Mouse (Mus musculus): ENCODE results near the gene Psma7. TPM values are rescaled to one million over a fixed set of nuclear protein-coding genes. Genes with fewer than 3 reads are reported as not detected.

The Psma7 gene
- polyA plus RNA-seq, 1 experiment from 2014 or later: 610 TPM

DNA sequence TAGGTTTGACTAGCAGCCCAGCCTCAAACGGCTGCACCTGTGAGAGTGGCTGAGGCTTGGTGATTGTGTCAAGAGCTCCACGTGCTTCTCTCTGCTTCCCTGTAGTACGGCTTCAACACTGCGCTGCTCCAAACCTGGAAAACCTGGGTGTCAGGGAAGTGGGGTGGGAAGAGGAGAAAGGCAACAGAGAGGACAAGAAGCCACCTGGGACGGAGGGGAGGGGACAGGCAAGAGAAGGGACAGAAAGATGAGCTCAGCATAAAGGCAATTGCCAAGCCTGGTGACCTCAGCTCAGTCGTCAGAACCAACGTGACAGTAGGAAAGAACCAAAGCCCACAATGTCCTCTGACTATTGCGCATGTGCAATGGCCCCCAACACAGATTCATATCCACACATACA, 21.3 kb downstream of the Psma7 start:
- Histone ChIP-seq H3K4me1 (ENCODE audit: control insufficient read depth, insufficient read depth, low read length) (no peaks in the 10 kb centered on the region), H3K27ac (replicated peaks; ENCODE audit: low read depth, low read length) (no peak overlapping the region), H3K9ac (replicated peaks; ENCODE audit: low read length) (no peak overlapping the region), H3K9me3 (ENCODE audit: control insufficient read depth, low read length) (no peaks in the 10 kb centered on the region), H3K4me3 (replicated peaks; ENCODE audit: low read depth, low read length) (no peak overlapping the region), H3K27me3 (ENCODE audit: control insufficient read depth, insufficient read depth, low read length) (peaks cover 19% of the 10 kb centered on the region; the same call in 1 of the 2 replicates), H3K36me3 (ENCODE audit: control insufficient read depth, insufficient read depth, low read length) (no peaks in the 10 kb centered on the region), H3K4me2 (ENCODE audit: low read length) (no peak overlapping the region)
- WGBS: 88% methylated on average over 8 of the region's 8 CpGs
- ATAC-seq (ENCODE audit: low FRiP score, low TSS enrichment) (no peak), DNase-seq (no peak)

DNA sequence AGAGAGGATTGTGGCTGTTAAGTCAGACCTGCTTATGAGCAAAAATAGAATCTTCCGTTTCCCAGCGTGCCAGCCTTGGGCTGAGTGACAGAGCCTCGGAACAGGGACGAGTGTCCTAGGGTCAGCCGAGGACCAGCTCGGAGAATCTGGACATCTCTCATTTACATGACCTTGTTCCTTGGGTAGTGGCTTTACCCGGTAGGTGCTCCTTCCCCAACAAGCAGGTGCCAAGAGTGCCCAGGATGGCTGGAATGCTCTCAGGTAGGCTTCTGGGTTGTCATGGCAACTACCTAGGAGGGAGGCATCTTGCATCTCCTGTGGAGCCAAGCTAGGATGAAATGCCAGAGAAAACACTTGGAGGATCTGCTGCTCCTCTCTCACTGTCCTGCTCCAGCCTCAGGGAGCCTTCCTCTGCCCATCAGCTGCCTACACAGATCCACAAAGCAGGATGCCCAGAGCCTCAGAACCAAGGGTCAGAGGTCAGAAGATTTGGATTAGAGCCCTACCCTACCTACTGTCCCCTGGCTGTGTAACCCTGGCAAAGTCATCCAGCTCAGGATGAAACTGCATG, 22.1 kb downstream of the Psma7 start:
- H3K36me3 ChIP-seq (ENCODE audit: control insufficient read depth, insufficient read depth, low read length): no peaks in the 10 kb centered on the region
- DNase-seq: no peak
- no peaks in the 10 kb centered on the region for H3K9me3 ChIP-seq (ENCODE audit: control insufficient read depth, low read length)
- H3K27ac ChIP-seq (replicated peaks; ENCODE audit: low read depth, low read length): no peak overlapping the region
- peaks cover 19% of the 10 kb centered on the region; the same call in 1 of the 2 replicates for H3K27me3 ChIP-seq (ENCODE audit: control insufficient read depth, insufficient read depth, low read length)
- no peak overlapping the region for H3K4me2 ChIP-seq (ENCODE audit: low read length)
- no peak overlapping the region for H3K9ac ChIP-seq (replicated peaks; ENCODE audit: low read length)
- 71% methylated on average over 7 of the region's 7 CpGs for WGBS
- H3K4me1 ChIP-seq (ENCODE audit: control insufficient read depth, insufficient read depth, low read length): no peaks in the 10 kb centered on the region
- H3K4me3 ChIP-seq (replicated peaks; ENCODE audit: low read depth, low read length): no peak overlapping the region
- no peak for ATAC-seq (ENCODE audit: low FRiP score, low TSS enrichment)

DNA sequence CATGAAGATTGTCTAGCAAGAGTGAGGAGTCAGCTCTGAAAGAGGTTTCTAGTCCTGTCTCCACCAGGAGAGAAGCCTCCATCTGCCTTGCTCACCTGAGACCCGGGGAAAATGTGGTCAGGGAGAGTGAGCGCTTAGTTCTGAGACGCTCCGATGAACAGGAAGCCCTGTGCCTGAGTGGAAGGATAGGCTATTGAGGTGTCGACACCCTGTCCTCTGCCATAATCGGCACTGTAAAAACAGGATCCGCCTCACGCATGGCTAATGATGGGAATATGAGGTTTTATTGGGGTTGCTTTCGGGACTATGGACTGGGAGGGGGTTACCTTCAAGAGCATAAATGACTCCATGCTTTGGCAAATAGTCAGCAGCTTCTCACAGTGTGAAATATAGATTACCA, 23.7 kb downstream of the Psma7 start:
- no peak for ATAC-seq (ENCODE audit: low FRiP score, low TSS enrichment)
- WGBS: 92% methylated on average over 9 of the region's 9 CpGs

DNA sequence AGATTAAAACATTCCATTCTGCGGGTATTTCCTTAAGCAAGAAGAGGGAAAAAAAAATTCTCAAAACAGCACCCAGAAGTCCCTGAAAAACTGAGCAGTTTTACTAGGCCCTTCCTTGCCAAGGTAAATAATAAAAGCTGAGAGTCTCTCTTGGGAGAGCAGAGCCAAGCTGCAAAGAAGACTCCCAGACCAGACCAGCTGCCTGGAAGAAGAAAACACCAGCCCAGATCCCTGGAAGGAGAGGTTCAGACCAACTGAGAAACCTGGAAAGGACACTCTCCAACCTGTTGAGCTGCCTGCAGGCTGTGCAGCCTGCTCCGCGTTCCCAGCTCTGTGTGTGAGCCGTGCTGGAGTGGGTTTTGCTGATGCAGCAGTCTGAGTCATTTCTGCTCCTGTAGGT, 24.6 kb downstream of the Psma7 start:
- Histone ChIP-seq H3K9me3 (ENCODE audit: control insufficient read depth, low read length) (no peaks in the 10 kb centered on the region), H3K9ac (replicated peaks; ENCODE audit: low read length) (no peak overlapping the region), H3K4me3 (replicated peaks; ENCODE audit: low read depth, low read length) (no peak overlapping the region), H3K4me1 (ENCODE audit: control insufficient read depth, insufficient read depth, low read length) (no peaks in the 10 kb centered on the region), H3K4me2 (ENCODE audit: low read length) (no peak overlapping the region), H3K36me3 (ENCODE audit: control insufficient read depth, insufficient read depth, low read length) (no peaks in the 10 kb centered on the region), H3K27me3 (ENCODE audit: control insufficient read depth, insufficient read depth, low read length) (peaks cover 13% of the 10 kb centered on the region; the same call in 1 of the 2 replicates), H3K27ac (replicated peaks; ENCODE audit: low read depth, low read length) (no peak overlapping the region)
- no peak for DNase-seq
- ATAC-seq (ENCODE audit: low FRiP score, low TSS enrichment): no peak
- 75% methylated on average over 4 of the region's 4 CpGs for WGBS

More for the DNA sequence above, 23.7 kb downstream of the Psma7 start:
- Histone ChIP-seq H3K4me3 (replicated peaks; ENCODE audit: low read depth, low read length) (no peak overlapping the region), H3K4me1 (ENCODE audit: control insufficient read depth, insufficient read depth, low read length) (no peaks in the 10 kb centered on the region), H3K9me3 (ENCODE audit: control insufficient read depth, low read length) (no peaks in the 10 kb centered on the region), H3K27ac (replicated peaks; ENCODE audit: low read depth, low read length) (no peak overlapping the region), H3K27me3 (ENCODE audit: control insufficient read depth, insufficient read depth, low read length) (peaks cover 19% of the 10 kb centered on the region; the same call in 1 of the 2 replicates), H3K9ac (replicated peaks; ENCODE audit: low read length) (no peak overlapping the region), H3K4me2 (ENCODE audit: low read length) (no peak overlapping the region), H3K36me3 (ENCODE audit: control insufficient read depth, insufficient read depth, low read length) (no peaks in the 10 kb centered on the region)
- DNase-seq: no peak

DNA sequence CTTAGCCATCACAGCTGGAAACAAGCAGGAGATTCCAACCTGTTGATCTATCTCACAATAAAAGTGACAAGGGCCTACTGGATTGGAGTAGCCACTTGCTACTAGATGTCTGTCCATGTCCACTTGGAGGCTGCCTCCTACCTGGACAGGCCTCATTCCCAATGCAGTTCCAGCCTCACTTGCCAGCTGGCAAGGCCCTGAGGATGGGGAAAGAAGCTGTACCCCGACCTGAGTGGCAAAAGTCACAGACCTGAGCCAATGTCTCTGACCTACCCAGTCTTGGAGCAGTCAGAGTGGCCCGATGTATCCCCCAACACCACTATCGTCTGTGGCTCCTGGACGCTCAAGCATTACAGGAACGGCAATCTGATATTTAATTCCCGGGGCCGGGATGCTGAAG, 28.5 kb downstream of the Psma7 start:
- ATAC-seq (ENCODE audit: low FRiP score, low TSS enrichment) (no peak), DNase-seq (no peak)

DNA sequence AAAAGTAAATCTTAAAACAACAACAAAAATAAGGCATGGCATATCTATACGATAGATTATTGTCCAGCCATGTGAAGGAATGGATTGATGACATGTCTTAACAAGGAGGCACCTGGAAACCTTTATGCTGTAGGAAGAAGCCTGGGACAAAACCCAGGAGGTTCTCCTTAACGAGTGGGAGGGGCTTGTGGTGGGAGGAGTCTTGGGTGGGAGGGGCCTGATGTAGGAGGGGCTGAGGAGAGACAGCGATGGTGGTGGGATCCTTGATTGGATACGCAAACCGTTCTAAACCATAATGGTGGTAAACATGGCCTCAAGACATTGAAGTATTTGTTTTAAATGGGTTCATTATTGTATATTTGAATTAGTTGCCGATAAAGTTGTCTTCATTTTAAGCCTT, 30.9 kb downstream of the Psma7 start:
- ATAC-seq (ENCODE audit: low FRiP score, low TSS enrichment) (no peak), DNase-seq (no peak)
- no peak overlapping the region for H3K4me2 ChIP-seq (ENCODE audit: low read length)
- WGBS: 86% methylated on average over 6 of the region's 6 CpGs
- no peak overlapping the region for H3K9ac ChIP-seq (replicated peaks; ENCODE audit: low read length)
- no peaks in the 10 kb centered on the region for H3K4me1 ChIP-seq (ENCODE audit: control insufficient read depth, insufficient read depth, low read length)
- H3K9me3 ChIP-seq (ENCODE audit: control insufficient read depth, low read length): no peaks in the 10 kb centered on the region
- no peak overlapping the region for H3K27ac ChIP-seq (replicated peaks; ENCODE audit: low read depth, low read length)
- no peaks in the 10 kb centered on the region for H3K27me3 ChIP-seq (ENCODE audit: control insufficient read depth, insufficient read depth, low read length)
- H3K4me3 ChIP-seq (replicated peaks; ENCODE audit: low read depth, low read length): no peak overlapping the region
- H3K36me3 ChIP-seq (ENCODE audit: control insufficient read depth, insufficient read depth, low read length): no peaks in the 10 kb centered on the region

More for the DNA sequence above, 28.5 kb downstream of the Psma7 start:
- Histone ChIP-seq H3K9me3 (ENCODE audit: control insufficient read depth, low read length) (no peaks in the 10 kb centered on the region), H3K27me3 (ENCODE audit: control insufficient read depth, insufficient read depth, low read length) (no peaks in the 10 kb centered on the region), H3K9ac (replicated peaks; ENCODE audit: low read length) (no peak overlapping the region), H3K27ac (replicated peaks; ENCODE audit: low read depth, low read length) (no peak overlapping the region), H3K4me3 (replicated peaks; ENCODE audit: low read depth, low read length) (no peak overlapping the region), H3K4me2 (ENCODE audit: low read length) (no peak overlapping the region), H3K36me3 (ENCODE audit: control insufficient read depth, insufficient read depth, low read length) (no peaks in the 10 kb centered on the region), H3K4me1 (ENCODE audit: control insufficient read depth, insufficient read depth, low read length) (no peaks in the 10 kb centered on the region)
- WGBS: 88% methylated on average over 7 of the region's 7 CpGs

DNA sequence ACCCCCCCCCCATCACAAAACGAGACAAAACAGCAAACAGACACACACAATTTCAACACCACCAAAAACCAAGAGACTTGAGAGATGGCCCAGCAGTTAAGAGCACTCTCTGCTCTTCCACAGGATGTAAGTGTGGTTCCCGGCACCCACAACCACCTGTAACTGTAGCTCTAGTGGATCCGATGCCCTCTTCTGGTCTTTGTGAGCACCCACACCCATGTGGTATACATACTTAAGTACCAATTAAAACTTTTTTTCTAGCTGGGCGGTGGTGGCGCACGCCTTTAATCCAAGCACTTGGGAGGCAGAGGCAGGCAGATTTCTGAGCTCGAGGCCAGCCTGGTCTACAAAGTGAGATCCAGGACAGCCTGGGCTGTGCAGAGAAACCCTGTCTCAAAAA, 31.5 kb downstream of the Psma7 start:
- Histone ChIP-seq H3K36me3 (ENCODE audit: control insufficient read depth, insufficient read depth, low read length) (no peaks in the 10 kb centered on the region), H3K27me3 (ENCODE audit: control insufficient read depth, insufficient read depth, low read length) (no peaks in the 10 kb centered on the region), H3K4me1 (ENCODE audit: control insufficient read depth, insufficient read depth, low read length) (no peaks in the 10 kb centered on the region), H3K9me3 (ENCODE audit: control insufficient read depth, low read length) (no peaks in the 10 kb centered on the region), H3K9ac (replicated peaks; ENCODE audit: low read length) (no peak overlapping the region), H3K27ac (replicated peaks; ENCODE audit: low read depth, low read length) (no peak overlapping the region), H3K4me3 (replicated peaks; ENCODE audit: low read depth, low read length) (no peak overlapping the region), H3K4me2 (ENCODE audit: low read length) (no peak overlapping the region)
- 94% methylated on average over 7 of the region's 7 CpGs for WGBS
- DNase-seq (no peak), ATAC-seq (ENCODE audit: low FRiP score, low TSS enrichment) (no peak)

DNA sequence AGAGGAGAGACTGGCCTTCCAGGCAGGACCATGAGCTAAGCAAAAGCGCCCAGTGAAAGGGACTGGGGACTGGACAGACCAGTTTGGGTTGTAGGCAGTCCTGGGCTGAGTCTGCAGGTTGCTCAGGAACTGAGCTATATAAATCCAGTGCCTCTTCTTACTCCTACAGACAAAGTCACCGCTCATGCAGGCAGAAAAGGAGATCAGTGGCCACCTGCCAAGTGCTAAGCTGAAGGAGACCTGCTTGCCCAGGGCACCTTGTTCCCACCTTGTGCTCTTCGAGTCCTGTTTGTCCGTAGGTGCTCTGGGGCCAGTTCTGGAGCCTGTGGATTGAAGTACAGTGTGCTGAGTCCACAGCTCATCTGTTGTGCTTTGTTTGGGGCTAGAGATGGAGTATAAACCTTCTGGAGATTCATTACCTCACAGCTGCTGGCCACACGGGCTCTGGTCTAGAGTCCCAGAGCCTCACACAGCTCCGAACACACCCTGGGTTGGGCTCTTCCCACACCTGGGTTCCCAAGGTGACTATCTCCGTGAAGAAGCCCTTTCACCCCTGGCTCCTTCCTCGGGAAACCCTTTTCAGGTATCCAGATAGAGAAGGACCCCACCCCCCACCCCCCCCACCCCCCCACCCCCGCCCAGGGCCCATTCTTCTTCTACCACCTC, 35.7 kb downstream of the Psma7 start:
- Histone ChIP-seq H3K27me3 (ENCODE audit: control insufficient read depth, insufficient read depth, low read length) (no peaks in the 10 kb centered on the region), H3K9ac (replicated peaks; ENCODE audit: low read length) (no peak overlapping the region), H3K27ac (replicated peaks; ENCODE audit: low read depth, low read length) (no peak overlapping the region), H3K4me1 (ENCODE audit: control insufficient read depth, insufficient read depth, low read length) (no peaks in the 10 kb centered on the region), H3K9me3 (ENCODE audit: control insufficient read depth, low read length) (no peaks in the 10 kb centered on the region), H3K4me3 (replicated peaks; ENCODE audit: low read depth, low read length) (no peak overlapping the region), H3K36me3 (ENCODE audit: control insufficient read depth, insufficient read depth, low read length) (no peaks in the 10 kb centered on the region), H3K4me2 (ENCODE audit: low read length) (no peak overlapping the region)
- ATAC-seq (ENCODE audit: low FRiP score, low TSS enrichment) (no peak), DNase-seq (no peak)
- WGBS: 43% methylated on average over 9 of the region's 9 CpGs

DNA sequence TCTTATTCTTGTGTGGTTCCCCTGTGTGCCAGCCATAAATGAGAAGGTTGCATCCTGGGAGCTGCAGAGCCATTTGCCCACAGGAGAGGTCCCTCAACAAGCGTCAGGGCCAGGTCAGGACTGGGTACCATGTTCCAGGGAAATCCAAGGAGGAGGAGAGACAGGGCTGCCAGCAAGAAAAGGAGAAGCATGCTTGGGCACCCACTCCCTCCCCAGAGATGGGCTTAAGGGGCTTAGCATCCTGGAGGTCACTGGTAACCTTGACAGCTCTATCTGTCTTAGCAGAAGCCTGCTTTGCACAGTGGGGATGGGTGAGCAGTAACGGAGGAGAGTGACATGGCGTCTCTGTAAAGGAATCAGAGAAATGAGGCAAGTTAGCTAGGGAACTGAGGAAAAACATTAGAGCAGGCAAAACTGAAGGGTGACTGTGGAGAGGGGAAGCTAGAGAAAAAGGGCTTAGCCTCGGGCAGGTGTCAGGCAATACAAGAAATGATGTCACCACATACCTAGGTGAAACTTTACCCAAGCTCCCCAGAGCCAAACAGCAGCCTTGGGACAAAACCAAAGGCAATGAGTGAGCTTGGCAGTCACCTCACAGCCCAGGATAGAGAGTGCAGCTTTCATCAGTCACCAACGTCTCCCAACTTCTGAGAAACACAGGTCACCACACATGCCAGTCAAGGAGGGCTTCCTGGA, 36.4 kb downstream of the Psma7 start:
- Histone ChIP-seq H3K27me3 (ENCODE audit: control insufficient read depth, insufficient read depth, low read length) (no peaks in the 10 kb centered on the region), H3K4me3 (replicated peaks; ENCODE audit: low read depth, low read length) (no peak overlapping the region), H3K27ac (replicated peaks; ENCODE audit: low read depth, low read length) (no peak overlapping the region), H3K36me3 (ENCODE audit: control insufficient read depth, insufficient read depth, low read length) (no peaks in the 10 kb centered on the region), H3K4me1 (ENCODE audit: control insufficient read depth, insufficient read depth, low read length) (no peaks in the 10 kb centered on the region), H3K9me3 (ENCODE audit: control insufficient read depth, low read length) (no peaks in the 10 kb centered on the region), H3K4me2 (ENCODE audit: low read length) (no peak overlapping the region), H3K9ac (replicated peaks; ENCODE audit: low read length) (no peak overlapping the region)
- no peak for DNase-seq
- WGBS: 48% methylated on average over 5 of the region's 5 CpGs
- no peak for ATAC-seq (ENCODE audit: low FRiP score, low TSS enrichment)
